Comparison of ENCODE assay signal across 8 mouse cellular contexts in genomic region chr6:86599197-86599596, GRCm38 (mm10). TPM values are rescaled to one million over a fixed set of nuclear protein-coding genes. Genes with fewer than 3 reads are reported as not detected.
A peak's percentile ranks its signal among the peaks of the same experiment; 100 is the strongest.
DNase-seq lines count a peak whose midpoint lies in the region; ATAC-seq and TF ChIP-seq lines count a peak whose summit lies in the region.

No protein-coding gene starts in this region.

- WGBS in kidney, embryonic 16.5 days = 16% methylated on average over 4 of the region's 4 CpGs
- 22% methylated on average over 4 of the region's 4 CpGs for WGBS in limb, embryonic 14.5 days

- TF ChIP-seq POLR2A in limb, embryonic 14.5 days (IDR thresholded peaks at IDR 0.05; ENCODE audit: borderline replicate concordance, extremely low read depth, insufficient read depth, insufficient read length) = no peak

- no peak overlapping the region for H3K4me3 ChIP-seq in kidney, embryonic 16.5 days (ENCODE audit: low read length)
- H3K4me3 ChIP-seq in limb, embryonic 14.5 days (replicated peaks; ENCODE audit: low read length) = no peak overlapping the region

- H3K27ac ChIP-seq in kidney, embryonic 16.5 days (ENCODE audit: low read length) = no peak overlapping the region
- H3K27ac ChIP-seq in limb, embryonic 14.5 days (replicated peaks; ENCODE audit: low read depth, low read length) = no peak overlapping the region

- ATAC-seq in kidney, embryonic 16.5 days (ENCODE audit: low FRiP score, low TSS enrichment) = no peak
- ATAC-seq in limb, embryonic 14.5 days (ENCODE audit: low FRiP score, low read depth) = 0 out of 2 replicates have a peak, but pooled peaks have one; percentile 14

- DNase-seq in kidney, adult 11 months = peak; percentile 67
- DNase-seq in embryo, embryonic 11.5 days (ENCODE audit: low read depth, low spot score) = peak; percentile 47
- peak; percentile 75 to 87 for DNase-seq in gastrocnemius, postnatal 4 days (ENCODE audit: low spot score in 2 of 2)
- DNase-seq in kidney, adult 8-10 months = peak; percentile 54 to 90
- DNase-seq in limb, embryonic 14.5 days (ENCODE audit: low spot score) = peak; percentile 70
- peak; percentile 73 to 75 for DNase-seq in monocyte, adult 2 months (ENCODE audit: low read depth in 1 of 2, low spot score in 2 of 2)
- peak; percentile 94 to 97 for DNase-seq in spleen, postnatal 10 days (ENCODE audit: low spot score in 2 of 2)

- peaks cover 11% of the 10 kb centered on the region; the same call in 1 of the 2 replicates for H3K4me1 ChIP-seq in kidney, embryonic 16.5 days (ENCODE audit: insufficient read depth, low read length)
- peaks cover 13% of the 10 kb centered on the region for H3K4me1 ChIP-seq in limb, embryonic 14.5 days (ENCODE audit: control insufficient read depth, insufficient read depth, low read length)

- 0 out of 2 replicates have a peak, but pooled peaks cover 3% of the 10 kb centered on the region for H3K27me3 ChIP-seq in kidney, embryonic 16.5 days (ENCODE audit: insufficient read depth, low read length)
- H3K27me3 ChIP-seq in limb, embryonic 14.5 days (ENCODE audit: control insufficient read depth, insufficient read depth, low read length) = no peaks in the 10 kb centered on the region

- no peaks in the 10 kb centered on the region for H3K9me3 ChIP-seq in kidney, embryonic 16.5 days (ENCODE audit: low read length)
- H3K9me3 ChIP-seq in limb, embryonic 14.5 days (ENCODE audit: control insufficient read depth, low read length) = no peaks in the 10 kb centered on the region

- H3K36me3 ChIP-seq in kidney, embryonic 16.5 days (ENCODE audit: insufficient read depth, low read length) = no peaks in the 10 kb centered on the region
- H3K36me3 ChIP-seq in limb, embryonic 14.5 days (ENCODE audit: control insufficient read depth, insufficient read depth, low read length) = no peaks in the 10 kb centered on the region

- H3K9ac ChIP-seq in kidney, embryonic 16.5 days (replicated peaks; ENCODE audit: low read length) = no peak overlapping the region
- no peak overlapping the region for H3K9ac ChIP-seq in limb, embryonic 14.5 days (ENCODE audit: low read depth, low read length, severe bottlenecking)

- no peak overlapping the region for H3K4me2 ChIP-seq in kidney, embryonic 16.5 days (replicated peaks; ENCODE audit: low read depth, low read length)
- no peak overlapping the region for H3K4me2 ChIP-seq in limb, embryonic 14.5 days (replicated peaks; ENCODE audit: low read depth, low read length, severe bottlenecking)

RNA-seq across cellular contexts. Expression of gene Asprv1, which starts 28.8 kb away (rescaled TPM):
- 0.89 and 0.99 TPM in 2 replicates for polyA plus RNA-seq in kidney, embryonic 16.5 days (2015; fragmentation: Nextera tagmentation; extraction: Ambion mirVana)
- total RNA-seq in gastrocnemius, postnatal 4 days (2021) = under 1 TPM; 0.42 to 0.67 TPM
- polyA plus RNA-seq in limb, embryonic 14.5 days (2012; rRNA removed) = 19.9 and 34.8 TPM in 2 replicates
- polyA plus RNA-seq in limb, embryonic 14.5 days (2014; fragmentation: Nextera tagmentation; extraction: Ambion mirVana) = 66.2 and 100.0 TPM in 2 replicates

Comparison
In these comparisons a context has a peak if more than half of its experiments do, and no peak if none do; other contexts are left out.
1. RNA of gene Asprv1, which starts 28.8 kb away (polyA plus RNA-seq): 19.9 to 100.0 TPM in limb, embryonic 14.5 days; 0.89 to 0.99 TPM in kidney, embryonic 16.5 days; every median in the first group is over 10 times any median in the second.
2. Peak in every context shown above with its lines, with median percentiles within 50 percentile points of each other: DNase-seq.